Comparison of ENCODE assay signal across 1 mouse cellular context in genomic region chr11:32266776-32267175, GRCm38 (mm10).
TF ChIP-seq lines count a peak whose summit lies in the region.

No protein-coding gene starts in this region.

TF ChIP-seq in CH12.LX, 34 proteins besides CTCF, POLR2A, EP300 and RAD21:
- TF ChIP-seq ZC3H11A (IDR thresholded peaks at IDR 0.05; ENCODE audit: low read depth, low read length) = no peak
- TF ChIP-seq UBTF (IDR thresholded peaks at IDR 0.05; ENCODE audit: low read depth, low read length) = 0 out of 2 replicates have a peak, but pooled peaks have one; percentile 13
- no peak for TF ChIP-seq SMC3 (IDR thresholded peaks at IDR 0.05; ENCODE audit: low read depth, low read length)
